Mouse (Mus musculus) CH12.LX (cell line): Measurements from ENCODE around the gene Alg9.

Source experiments
- CTCF ChIP-seq, 2 experiments: IDR thresholded peaks in 1 of 2; conservative IDR thresholded peaks in 1 of 2; 2 replicates each; pipeline ENCODE4 v1.5.1; 2011 to 2012; ENCODE audit warnings: low read depth in 2 of 2, low read length in 2 of 2, improper control_type of control experiment in 1 of 2, inconsistent platforms in 1 of 2, mild to moderate bottlenecking in 1 of 2, moderate library complexity in 1 of 2
- KAT2A ChIP-seq: IDR thresholded peaks from 2 replicates; pipeline ENCODE4 v1.6.1; 2012; ENCODE audit warnings: low read length, improper control_type of control experiment, inconsistent platforms; ENCODE audit not compliant: insufficient replicate concordance
- MAX ChIP-seq: IDR thresholded peaks from 2 replicates; pipeline ENCODE4 v1.6.1; 2011; ENCODE audit warnings: low read length, improper control_type of control experiment
- POLR2A ChIP-seq: IDR thresholded peaks from 2 replicates; pipeline ENCODE4 v1.6.1; 2011; ENCODE audit warnings: low read depth, mild to moderate bottlenecking, improper control_type of control experiment, low read length
- POLR2AphosphoS2 ChIP-seq: IDR thresholded peaks from 2 replicates; pipeline ENCODE4 v1.6.1; 2011; ENCODE audit warnings: low read depth, low read length, improper control_type of control experiment
- ZC3H11A ChIP-seq: IDR thresholded peaks from 2 replicates; pipeline ENCODE4 v1.6.1; 2012; ENCODE audit warnings: low read depth, mild to moderate bottlenecking, inconsistent platforms, low read length, improper control_type of control experiment
- ZNF384 ChIP-seq: IDR thresholded peaks from 2 replicates; pipeline ENCODE4 v1.6.1; 2012; ENCODE audit warnings: low read depth, low read length, improper control_type of control experiment, inconsistent platforms

- TF ChIP-seq ZNF384 (no peak), POLR2A (no peak), KAT2A (no peak), ZC3H11A (no peak), POLR2AphosphoS2 (no peak), MAX (no peak), CTCF (conservative IDR thresholded peaks at IDR 0.05 in 1 of 2, IDR thresholded peaks at IDR 0.05 in 1 of 2; ENCODE audit: low read depth in 2 of 2, low read length in 2 of 2) (no peak)
These were observed 44.9 kb downstream of the Alg9 start for GRCm38 (mm10) chr9:50819716-50820115.
